Mouse (Mus musculus) layer of hippocampus, postnatal 36 days (tissue): ENCODE data around the gene Cfap69. TPM values are rescaled to one million over a fixed set of nuclear protein-coding genes. Genes with fewer than 3 reads are reported as not detected.
"Not testable (repeated sequence)": the region's sequence is repeated elsewhere in the genome, so short reads cannot be mapped to it uniquely, and the experiment has no call there.

ENCODE experiments used
- DNase-seq, 2 experiments: peaks; one replicate each; pipeline ENCODE4 v3.0.0; 2022
- total RNA-seq, 2 experiments: library from RNA; stranded (reverse); gene quantifications; 2 replicates each; pipeline ENCODE4 v1.2.3; 2021

Cfap69 gene
- 10 to 100 TPM; 14.5 to 17.3 TPM for total RNA-seq

GRCm38 (mm10) chr5:5663655-5664370 lies at the start of gene Cfap69:
Cfap69 (minus strand) TSS chr5:5664239.
- peak; percentile 86 to 89 for DNase-seq

GRCm38 (mm10) chr5:5711032-5711431 lies 47.0 kb upstream of the Cfap69 start:
- DNase-seq: no peak

- DNase-seq: no peak
Measured at GRCm38 (mm10) chr5:5707341-5708278, 43.6 kb upstream of the Cfap69 start.

GRCm38 (mm10) chr5:5705019-5705418 lies 41.0 kb upstream of the Cfap69 start:
- DNase-seq: no peak

GRCm38 (mm10) chr5:5700386-5700785 lies 36.3 kb upstream of the Cfap69 start:
- no peak for DNase-seq

- no peak for DNase-seq
Measured at GRCm38 (mm10) chr5:5698830-5699229, 34.8 kb upstream of the Cfap69 start.

GRCm38 (mm10) chr5:5695401-5695942 lies 31.4 kb upstream of the Cfap69 start:
- DNase-seq: no peak

- DNase-seq: peak; percentile 21 to 24
Measured at GRCm38 (mm10) chr5:5693956-5694653, 30.1 kb upstream of the Cfap69 start, which contains the start of gene Steap2. Steap2 (minus strand) TSS chr5:5694578.

GRCm38 (mm10) chr5:5693541-5693955 lies 29.5 kb upstream of the Cfap69 start:
- peak in 1 of 2 experiments; percentile 1 for DNase-seq

- DNase-seq: no peak
Measured at GRCm38 (mm10) chr5:5692167-5692738, 28.2 kb upstream of the Cfap69 start.

- no peak for DNase-seq
Measured at GRCm38 (mm10) chr5:5688945-5689540, 25.0 kb upstream of the Cfap69 start.

- no peak for DNase-seq
Measured at GRCm38 (mm10) chr5:5688228-5688627, 24.2 kb upstream of the Cfap69 start.

GRCm38 (mm10) chr5:5686973-5687372 lies 22.9 kb upstream of the Cfap69 start:
- DNase-seq: no peak

GRCm38 (mm10) chr5:5684946-5685345 lies 20.9 kb upstream of the Cfap69 start:
- not testable (repeated sequence) for DNase-seq

GRCm38 (mm10) chr5:5683292-5683691 lies 19.3 kb upstream of the Cfap69 start:
- DNase-seq: no peak

GRCm38 (mm10) chr5:5679459-5679858 lies 15.4 kb upstream of the Cfap69 start:
- no peak for DNase-seq

- no peak for DNase-seq
Measured at GRCm38 (mm10) chr5:5676082-5676481, 12.0 kb upstream of the Cfap69 start.

GRCm38 (mm10) chr5:5668920-5669319 lies 4.9 kb upstream of the Cfap69 start:
- no peak for DNase-seq

GRCm38 (mm10) chr5:5664371-5664926 lies 410 bp upstream of the Cfap69 start:
- no peak for DNase-seq

GRCm38 (mm10) chr5:5663057-5663456 lies 982 bp downstream of the Cfap69 start:
- DNase-seq: no peak

GRCm38 (mm10) chr5:5658680-5659079 lies 5.4 kb downstream of the Cfap69 start:
- DNase-seq: no peak
